Mouse (Mus musculus): ENCODE measurements around the gene Thsd4. TPM values are rescaled to one million over a fixed set of nuclear protein-coding genes. Genes with fewer than 3 reads are reported as not detected.
"Not testable (repeated sequence)": the region's sequence is repeated elsewhere in the genome, so short reads cannot be mapped to it uniquely, and the experiment has no call there.

The Thsd4 gene
- total RNA-seq, 2 experiments from 2014 or later = 9.1 to 10.8 TPM

DNA sequence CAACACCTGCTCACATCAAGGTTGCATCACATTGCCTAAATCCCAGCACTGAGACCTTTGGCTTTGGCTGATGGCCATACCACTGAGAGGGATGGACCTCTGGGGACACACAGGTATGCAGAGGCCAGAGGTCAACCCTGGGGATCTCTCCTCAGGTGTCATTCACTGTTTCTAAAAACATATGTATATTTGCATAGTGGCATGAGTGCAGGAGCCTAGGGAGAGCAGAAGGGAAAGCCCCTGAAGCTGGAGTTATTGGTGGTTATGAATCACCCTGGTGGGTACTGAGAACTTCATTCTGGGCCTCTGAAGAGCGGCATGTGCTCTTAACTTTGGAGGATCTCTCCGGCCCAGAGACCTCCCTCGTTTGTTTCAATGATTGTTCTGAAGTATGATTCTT, 235.5 kb downstream of the Thsd4 start:
- DNase-seq (ENCODE audit: extremely low spot score in 1 of 2, low spot score in 2 of 2) = no peak
- intact Hi-C loops (cut with DNase I) = loop anchor here (10.0 kb wide), 1 partner anchor 238 kb away; the partner anchor contains the start of gene Thsd4

DNA sequence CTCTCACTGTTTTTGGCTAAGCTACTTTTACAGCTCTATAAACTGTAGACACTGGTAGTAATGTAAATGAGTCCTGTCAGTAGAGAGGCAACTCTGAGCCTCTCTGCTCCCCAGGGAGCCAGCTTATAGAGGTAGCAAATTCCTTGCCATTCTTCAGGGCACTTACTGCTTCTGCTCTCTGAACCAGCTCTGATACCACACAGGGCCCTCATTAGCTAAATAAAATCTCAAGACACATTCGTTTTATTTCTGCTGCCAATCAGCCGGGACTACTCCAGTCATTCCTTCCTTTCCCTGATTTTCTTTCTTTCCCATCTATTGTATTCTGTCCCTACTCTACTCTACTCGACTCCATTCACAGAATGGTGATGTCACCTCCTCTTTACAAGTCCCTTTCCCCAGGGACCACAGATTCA, 236.8 kb downstream of the Thsd4 start:
- intact Hi-C loops (cut with DNase I) = loop anchor here (10.0 kb wide), 1 partner anchor 240 kb away; the partner anchor contains the start of gene Thsd4
- DNase-seq (ENCODE audit: extremely low spot score in 1 of 2, low spot score in 2 of 2) = no peak

DNA sequence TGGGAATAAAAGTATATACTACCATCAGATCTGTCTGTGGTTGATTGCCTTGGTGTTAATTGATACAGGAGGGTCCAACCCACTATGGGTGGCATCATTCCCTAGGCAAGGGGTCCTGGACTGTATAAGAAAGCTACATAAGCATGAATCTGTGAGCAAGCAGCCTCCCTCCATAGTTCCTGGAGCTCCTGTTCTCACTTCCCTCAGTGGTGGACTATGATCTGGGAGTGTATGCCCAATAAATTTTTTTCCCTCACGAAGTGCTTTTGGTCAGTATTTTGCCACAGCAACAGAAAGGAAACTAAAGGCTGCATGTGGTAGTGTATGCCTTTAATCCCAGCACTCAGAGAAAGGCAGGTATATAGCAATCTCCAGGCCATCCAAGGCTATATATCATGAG, 237.5 kb downstream of the Thsd4 start:
- no peak for DNase-seq (ENCODE audit: extremely low spot score in 1 of 2, low spot score in 2 of 2)
- intact Hi-C loops (cut with DNase I) = loop anchor here (10.0 kb wide), 1 partner anchor 240 kb away; the partner anchor contains the start of gene Thsd4

GRCm38 (mm10) chr9:60283546-60283945, 238.3 kb downstream of the Thsd4 start:
- intact Hi-C loops (cut with DNase I) = loop anchor here (10.0 kb wide), 1 partner anchor 241 kb away; the partner anchor contains the start of gene Thsd4

GRCm38 (mm10) chr9:60281281-60281680, 240.6 kb downstream of the Thsd4 start:
- DNase-seq (ENCODE audit: extremely low spot score in 1 of 2, low spot score in 2 of 2) = peak in 1 of 2 experiments; percentile 56
- intact Hi-C loops (cut with DNase I) = loop anchor here (10.0 kb wide), 1 partner anchor 244 kb away; the partner anchor contains the start of gene Thsd4

More at GRCm38 (mm10) chr9:60283546-60283945, 238.3 kb downstream of the Thsd4 start:
- no peak for DNase-seq (ENCODE audit: extremely low spot score in 1 of 2, low spot score in 2 of 2)

GRCm38 (mm10) chr9:60280786-60281185, 241.1 kb downstream of the Thsd4 start:
- DNase-seq (ENCODE audit: extremely low spot score in 1 of 2, low spot score in 2 of 2) = no peak
- intact Hi-C loops (cut with DNase I) = loop anchor here (10.0 kb wide), 1 partner anchor 244 kb away; the partner anchor contains the start of gene Thsd4

- intact Hi-C loops (cut with DNase I) = no loop called here
- no peak for DNase-seq (ENCODE audit: extremely low spot score in 1 of 2, low spot score in 2 of 2)
Observed at GRCm38 (mm10) chr9:60279556-60279955, 242.3 kb downstream of the Thsd4 start.

- intact Hi-C loops (cut with DNase I) = loop anchor here (2.0 kb wide), 1 partner anchor 32 kb away; no protein-coding TSS in a partner anchor
- DNase-seq (ENCODE audit: extremely low spot score in 1 of 2, low spot score in 2 of 2) = no peak
Observed at GRCm38 (mm10) chr9:60276351-60276750, 245.5 kb downstream of the Thsd4 start.

DNA sequence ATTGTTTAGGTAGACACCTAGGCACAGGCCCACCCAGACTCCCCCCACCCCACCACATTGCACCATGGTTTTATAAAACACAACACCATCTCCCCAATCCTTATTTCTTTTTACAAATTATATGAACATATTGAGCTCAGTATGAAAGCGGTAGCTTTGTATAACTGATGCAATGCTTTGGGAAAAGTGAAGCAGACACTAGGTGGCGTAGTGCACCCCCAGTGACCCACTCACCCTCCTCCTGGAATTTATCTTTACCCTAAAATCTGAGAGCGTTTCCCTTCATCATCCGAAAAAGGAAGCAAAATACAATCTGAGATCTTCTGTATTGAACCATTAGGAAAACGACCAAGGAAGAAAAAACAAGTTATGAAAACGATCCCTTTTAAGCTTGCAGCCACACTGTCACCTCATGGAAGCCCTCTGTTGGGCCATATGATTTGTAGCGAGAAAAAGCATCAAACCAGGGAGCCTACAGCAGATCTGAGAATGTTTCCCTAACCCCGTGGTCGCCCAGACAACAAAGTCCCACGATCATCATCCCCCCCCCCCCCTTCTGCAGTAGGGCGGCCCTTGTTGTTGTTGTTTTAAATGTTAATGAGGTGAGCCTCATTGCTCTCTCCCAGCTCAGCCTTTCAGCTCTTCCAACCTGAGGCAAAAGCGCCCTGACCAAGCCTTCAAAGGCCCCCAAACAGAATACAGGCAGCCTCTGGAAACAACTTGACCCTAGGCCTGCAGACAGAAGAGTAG, 246.3 kb downstream of the Thsd4 start:
- no peak for DNase-seq (ENCODE audit: extremely low spot score in 1 of 2, low spot score in 2 of 2)
- intact Hi-C loops (cut with DNase I) = loop anchor here (2.0 kb wide), 1 partner anchor 31 kb away; no protein-coding TSS in a partner anchor

- intact Hi-C loops (cut with DNase I) = no loop called here
- no peak for DNase-seq (ENCODE audit: extremely low spot score in 1 of 2, low spot score in 2 of 2)
Observed at GRCm38 (mm10) chr9:60274503-60274902, 247.3 kb downstream of the Thsd4 start.

DNA sequence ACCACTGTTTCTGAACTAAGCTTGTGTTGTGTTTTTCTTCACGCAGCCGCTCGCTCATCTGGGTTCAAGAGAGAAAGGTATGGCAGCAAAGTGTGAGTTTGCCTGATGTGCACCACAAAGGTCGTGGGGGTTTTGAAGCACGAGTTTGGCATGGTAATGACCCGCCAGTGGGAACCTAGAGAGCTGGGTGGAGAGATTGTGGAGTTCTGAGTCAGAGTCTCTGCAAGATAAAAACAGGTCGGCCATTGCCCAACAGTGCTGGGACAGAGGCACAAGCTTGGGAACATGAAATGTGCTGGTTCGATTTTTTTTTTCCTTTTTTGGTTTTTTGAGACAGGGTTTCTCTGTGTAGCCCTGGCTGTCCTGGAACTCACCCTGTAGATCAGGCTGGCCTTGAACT, 249.5 kb downstream of the Thsd4 start:
- DNase-seq (ENCODE audit: extremely low spot score in 1 of 2, low spot score in 2 of 2); intact Hi-C loops (cut with DNase I): not testable (repeated sequence)

- intact Hi-C loops (cut with DNase I) = no loop called here
- DNase-seq (ENCODE audit: extremely low spot score in 1 of 2, low spot score in 2 of 2) = no peak
Observed at GRCm38 (mm10) chr9:60271940-60272339, 249.9 kb downstream of the Thsd4 start.

DNA sequence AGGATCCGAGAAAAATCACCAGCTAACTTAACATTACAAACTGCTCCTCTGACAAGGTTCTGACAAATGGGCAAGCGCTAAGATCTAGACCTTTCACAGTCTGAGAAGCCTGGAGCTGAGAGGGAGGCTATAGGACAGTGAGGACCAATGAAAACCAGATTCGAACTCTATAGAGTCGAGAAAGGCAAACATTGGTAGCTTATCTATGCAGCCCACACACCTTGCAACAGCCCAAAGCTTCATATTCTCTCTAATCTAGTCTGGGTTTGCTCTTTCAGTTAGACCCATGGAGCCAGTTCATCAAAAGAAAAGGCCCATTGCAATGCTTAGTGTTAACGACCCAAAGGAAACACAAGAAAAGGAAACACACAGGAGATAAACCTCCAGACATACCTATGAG, 252.0 kb downstream of the Thsd4 start:
- intact Hi-C loops (cut with DNase I) = no loop called here

GRCm38 (mm10) chr9:60267273-60267626, 254.6 kb downstream of the Thsd4 start:
- no peak for DNase-seq (ENCODE audit: extremely low spot score in 1 of 2, low spot score in 2 of 2)
- intact Hi-C loops (cut with DNase I) = no loop called here

More for the DNA sequence above, 252.0 kb downstream of the Thsd4 start:
- no peak for DNase-seq (ENCODE audit: extremely low spot score in 1 of 2, low spot score in 2 of 2)

- no peak for DNase-seq (ENCODE audit: extremely low spot score in 1 of 2, low spot score in 2 of 2)
Observed at GRCm38 (mm10) chr9:60266583-60267272, 255.1 kb downstream of the Thsd4 start.

GRCm38 (mm10) chr9:60264586-60265325, 257.1 kb downstream of the Thsd4 start:
- intact Hi-C loops (cut with DNase I) = no loop called here
- peak in 1 of 2 experiments; percentile 53 for DNase-seq (ENCODE audit: extremely low spot score in 1 of 2, low spot score in 2 of 2)

More at GRCm38 (mm10) chr9:60266583-60267272, 255.1 kb downstream of the Thsd4 start:
- intact Hi-C loops (cut with DNase I) = no loop called here

- intact Hi-C loops (cut with DNase I) = no loop called here
- DNase-seq (ENCODE audit: extremely low spot score in 1 of 2, low spot score in 2 of 2) = no peak
Observed at GRCm38 (mm10) chr9:60262515-60263140, 259.2 kb downstream of the Thsd4 start.

GRCm38 (mm10) chr9:60259626-60260025, 262.2 kb downstream of the Thsd4 start:
- intact Hi-C loops (cut with DNase I) = no loop called here
- DNase-seq (ENCODE audit: extremely low spot score in 1 of 2, low spot score in 2 of 2) = no peak
